Mouse (Mus musculus) adrenal gland, postnatal 25 days (tissue): ENCODE results near the gene Nmur1. TPM values are rescaled to one million over a fixed set of nuclear protein-coding genes. Genes with fewer than 3 reads are reported as not detected.

Source experiments
- DNase-seq: peaks from one replicate; pipeline ENCODE4 v3.0.0; 2021; ENCODE audit warnings: mixed read lengths
- long read RNA-seq: library from polyadenylated mRNA; stranded (forward); transcript quantifications from one replicate; pipeline ENCODE4 v2.0.0, GENCODE M21; 2021
- total RNA-seq: library from RNA; stranded (reverse); gene quantifications from 2 replicates; pipeline ENCODE4 v1.2.3, GENCODE M21; 2021

The Nmur1 gene
- not detected in 2 replicates for total RNA-seq
- long read RNA-seq, result 0 reads

- no peak for DNase-seq
These were observed at the start of gene Nmur1, which contains the start of gene Tex44 for GRCm38 (mm10) chr1:86426128-86426527. Gene Nmur1 (minus strand): TSS chr1:86426228. Gene Tex44 (plus strand): TSS chr1:86426329.

GRCm38 (mm10) chr1:86473109-86473760 lies 47.2 kb upstream of the Nmur1 start:
- DNase-seq, result no peak

GRCm38 (mm10) chr1:86472197-86472952 lies 46.3 kb upstream of the Nmur1 start:
- peak; percentile 78 for DNase-seq

- DNase-seq, result peak; percentile 40
These were observed 45.5 kb upstream of the Nmur1 start for GRCm38 (mm10) chr1:86471504-86471961.

- DNase-seq, result peak; percentile 74
These were observed 44.6 kb upstream of the Nmur1 start for GRCm38 (mm10) chr1:86470519-86471181.

GRCm38 (mm10) chr1:86469876-86470275 lies 43.8 kb upstream of the Nmur1 start:
- no peak for DNase-seq

GRCm38 (mm10) chr1:86467416-86467815 lies 41.4 kb upstream of the Nmur1 start:
- no peak for DNase-seq

- DNase-seq, result no peak
These were observed 38.8 kb upstream of the Nmur1 start for GRCm38 (mm10) chr1:86464875-86465224.

GRCm38 (mm10) chr1:86464223-86464874 lies 38.3 kb upstream of the Nmur1 start:
- DNase-seq, result no peak

- no peak for DNase-seq
These were observed 33.3 kb upstream of the Nmur1 start for GRCm38 (mm10) chr1:86459371-86459770.

- DNase-seq, result no peak
These were observed 31.0 kb upstream of the Nmur1 start for GRCm38 (mm10) chr1:86456892-86457581.

GRCm38 (mm10) chr1:86452713-86453112 lies 26.7 kb upstream of the Nmur1 start:
- DNase-seq, result no peak

- DNase-seq, result no peak
These were observed 23.9 kb upstream of the Nmur1 start for GRCm38 (mm10) chr1:86449966-86450365.

GRCm38 (mm10) chr1:86448272-86448671 lies 22.2 kb upstream of the Nmur1 start:
- DNase-seq, result no peak

- no peak for DNase-seq
These were observed 21.7 kb upstream of the Nmur1 start for GRCm38 (mm10) chr1:86447596-86448171.

- DNase-seq, result no peak
These were observed 17.6 kb upstream of the Nmur1 start for GRCm38 (mm10) chr1:86443386-86444172.

GRCm38 (mm10) chr1:86442832-86443231 lies 16.8 kb upstream of the Nmur1 start:
- no peak for DNase-seq

GRCm38 (mm10) chr1:86441980-86442831 lies 16.2 kb upstream of the Nmur1 start:
- DNase-seq, result peak; percentile 92

- DNase-seq, result no peak
These were observed 15.6 kb upstream of the Nmur1 start for GRCm38 (mm10) chr1:86441724-86441979.
